ENCODE assay signal across 22 mouse cellular contexts in the genomic region with DNA sequence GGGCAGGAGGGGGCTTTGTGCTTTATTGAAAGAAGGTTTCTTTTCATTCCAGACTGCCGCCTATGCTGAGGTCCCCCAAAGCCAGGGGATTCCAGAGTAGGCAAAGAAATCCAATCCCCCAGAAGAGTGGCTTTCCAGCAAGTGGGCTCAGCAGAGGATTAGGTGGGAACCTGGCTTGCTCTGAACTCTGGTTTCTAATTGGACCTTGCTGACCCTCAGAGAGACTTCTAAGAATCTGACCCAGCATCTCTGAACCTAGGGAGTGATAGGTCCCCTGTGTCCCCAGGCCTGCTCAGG. TPM values are rescaled to one million over a fixed set of nuclear protein-coding genes. Genes with fewer than 3 reads are reported as not detected.
A peak's percentile ranks its signal among the peaks of the same experiment; 100 is the strongest.
DNase-seq lines count a peak whose midpoint lies in the region; ATAC-seq and TF ChIP-seq lines count a peak whose summit lies in the region.
"Had no signal": no experiment of that assay in that cellular context is flagged by ENCODE, and none has a peak within 500 bp of the region (broad histone marks: within the 10 kb centered on the region; RNA-seq: fewer than 3 reads in every experiment).

No protein-coding gene starts in this region.

- H3K27me3 ChIP-seq in forebrain, embryonic 10.5 days (ENCODE audit: poor library complexity, severe bottlenecking), result peaks cover 13% of the 10 kb centered on the region
- no peaks in the 10 kb centered on the region for H3K27me3 ChIP-seq in forebrain, postnatal 0 days (ENCODE audit: insufficient read depth, low read length)
- H3K27me3 ChIP-seq in forebrain, embryonic 13.5 days, result peaks cover 18% of the 10 kb centered on the region; the same call in 1 of the 2 replicates
- no peaks in the 10 kb centered on the region for H3K27me3 ChIP-seq in limb, embryonic 12.5 days
- H3K27me3 ChIP-seq in midbrain, embryonic 16.5 days (ENCODE audit: control insufficient read depth, insufficient read depth, low read depth, low read length), result no peaks in the 10 kb centered on the region
- H3K27me3 ChIP-seq: liver, embryonic 15.5 days had no signal

- H3K9ac ChIP-seq in forebrain, postnatal 0 days, result no peak overlapping the region
- 0 out of 2 replicates have a peak overlapping the region, but pooled peaks have one; percentile 17 for H3K9ac ChIP-seq in forebrain, embryonic 13.5 days
- no peak overlapping the region for H3K9ac ChIP-seq in limb, embryonic 12.5 days (replicated peaks)
- no peak overlapping the region for H3K9ac ChIP-seq in midbrain, embryonic 16.5 days (ENCODE audit: low read depth, low read length)
- H3K9ac ChIP-seq: liver, embryonic 15.5 days had no signal

- WGBS in forebrain, embryonic 10.5 days, result 3% methylated on average over 1 of the region's 1 CpGs
- WGBS in forebrain, postnatal 0 days, result 25% methylated on average over 1 of the region's 1 CpGs
- 0% methylated on average over 1 of the region's 1 CpGs for WGBS in forebrain, embryonic 13.5 days
- WGBS in limb, embryonic 12.5 days, result 13% methylated on average over 1 of the region's 1 CpGs
- 0% methylated on average over 1 of the region's 1 CpGs for WGBS in midbrain, embryonic 16.5 days

- H3K36me3 ChIP-seq in forebrain, embryonic 10.5 days (replicated peaks), result no peaks in the 10 kb centered on the region
- H3K36me3 ChIP-seq in forebrain, postnatal 0 days (ENCODE audit: insufficient read depth), result no peaks in the 10 kb centered on the region
- no peaks in the 10 kb centered on the region for H3K36me3 ChIP-seq in forebrain, embryonic 13.5 days (ENCODE audit: poor library complexity, severe bottlenecking)
- H3K36me3 ChIP-seq in limb, embryonic 12.5 days, result no peaks in the 10 kb centered on the region
- no peaks in the 10 kb centered on the region for H3K36me3 ChIP-seq in midbrain, embryonic 16.5 days (ENCODE audit: control insufficient read depth, insufficient read depth, low read length)
- H3K36me3 ChIP-seq: liver, embryonic 15.5 days had no signal

- no peak for ATAC-seq in forebrain, postnatal 0 days
- no peak; the same call in 1 of the 2 replicates for ATAC-seq in forebrain, embryonic 13.5 days
- no peak for ATAC-seq in limb, embryonic 12.5 days (ENCODE audit: insufficient number of reproducible peaks, insufficient read depth, low FRiP score, low TSS enrichment, low read depth)
- ATAC-seq in midbrain, embryonic 16.5 days, result no peak
- ATAC-seq in cerebellum, adult (ENCODE audit: insufficient number of reproducible peaks, low FRiP score, low TSS enrichment), result no peak
- ATAC-seq: intestine, embryonic 16.5 days had no signal

- peak; percentile 76 for DNase-seq in forebrain, embryonic 10.5 days (ENCODE audit: extremely low spot score, low spot score)
- no peak for DNase-seq in forebrain, postnatal 0 days
- no peak for DNase-seq in heart, postnatal 10 days
- no peak for DNase-seq in layer of hippocampus, adult 9-10 months (ENCODE audit: low spot score)
- DNase-seq: cerebellum, adult 11 months; gastrocnemius, postnatal 10 days; heart, postnatal 14 days; lung, postnatal 14 days; thymus, postnatal 4 days had no signal

- intact Hi-C loops in heart, postnatal 10 days (cut with DNase I), result loop anchor here (10.0 kb wide), 1 partner anchor 343 kb away; no protein-coding TSS in a partner anchor

- peak overlapping the region; percentile 31 for H3K4me3 ChIP-seq in forebrain, embryonic 10.5 days
- H3K4me3 ChIP-seq in forebrain, postnatal 0 days (ENCODE audit: low read depth, low read length), result no peak overlapping the region
- H3K4me3 ChIP-seq in forebrain, embryonic 13.5 days, result no peak overlapping the region
- no peak overlapping the region for H3K4me3 ChIP-seq in limb, embryonic 12.5 days (replicated peaks)
- H3K4me3 ChIP-seq in midbrain, embryonic 16.5 days (ENCODE audit: low read depth, low read length), result no peak overlapping the region
- H3K4me3 ChIP-seq: liver, embryonic 15.5 days had no signal

- peaks cover 61% of the 10 kb centered on the region for H3K4me1 ChIP-seq in forebrain, embryonic 10.5 days
- peaks cover 9% of the 10 kb centered on the region for H3K4me1 ChIP-seq in forebrain, postnatal 0 days (ENCODE audit: insufficient read depth)
- peaks cover 47% of the 10 kb centered on the region for H3K4me1 ChIP-seq in forebrain, embryonic 13.5 days
- H3K4me1 ChIP-seq in limb, embryonic 12.5 days (replicated peaks), result peaks cover 40% of the 10 kb centered on the region
- peaks cover 33% of the 10 kb centered on the region for H3K4me1 ChIP-seq in midbrain, embryonic 16.5 days (ENCODE audit: control insufficient read depth, insufficient read depth, low read length)
- H3K4me1 ChIP-seq: liver, embryonic 15.5 days had no signal

- no peak overlapping the region for H3K4me2 ChIP-seq in forebrain, postnatal 0 days (ENCODE audit: low read depth)
- H3K4me2 ChIP-seq in forebrain, embryonic 13.5 days, result peak overlapping the region; percentile 20
- no peak overlapping the region for H3K4me2 ChIP-seq in limb, embryonic 12.5 days
- 0 out of 2 replicates have a peak overlapping the region, but pooled peaks have one; percentile 10 for H3K4me2 ChIP-seq in midbrain, embryonic 16.5 days (ENCODE audit: low read length)
- H3K4me2 ChIP-seq: liver, embryonic 15.5 days had no signal

- TF ChIP-seq CTCF in forebrain, postnatal 0 days (IDR thresholded peaks at IDR 0.05; ENCODE audit: low read depth), result no peak

- H3K27ac ChIP-seq in forebrain, embryonic 10.5 days, result peak overlapping the region; percentile 91
- H3K27ac ChIP-seq in forebrain, postnatal 0 days (ENCODE audit: low read depth, low read length), result no peak overlapping the region; the same call in 1 of the 2 replicates
- H3K27ac ChIP-seq in forebrain, embryonic 13.5 days, result peak overlapping the region; percentile 73
- H3K27ac ChIP-seq in limb, embryonic 12.5 days, result peak overlapping the region; percentile 76
- H3K27ac ChIP-seq in midbrain, embryonic 16.5 days (ENCODE audit: low read length), result peak overlapping the region; percentile 78
- H3K27ac ChIP-seq: kidney, postnatal 0 days; liver, embryonic 15.5 days; stomach, postnatal 0 days had no signal

- peaks cover 8% of the 10 kb centered on the region; the same call in 1 of the 2 replicates for H3K9me3 ChIP-seq in forebrain, embryonic 10.5 days
- no peaks in the 10 kb centered on the region for H3K9me3 ChIP-seq in forebrain, postnatal 0 days (ENCODE audit: low read length)
- peaks cover 7% of the 10 kb centered on the region; the same call in 1 of the 2 replicates for H3K9me3 ChIP-seq in forebrain, embryonic 13.5 days (replicated peaks)
- 0 out of 2 replicates have a peak, but pooled peaks cover 8% of the 10 kb centered on the region for H3K9me3 ChIP-seq in limb, embryonic 12.5 days
- H3K9me3 ChIP-seq in midbrain, embryonic 16.5 days (replicated peaks; ENCODE audit: control insufficient read depth, low read length, poor library complexity, severe bottlenecking), result no peaks in the 10 kb centered on the region; the same call in 1 of the 2 replicates
- H3K9me3 ChIP-seq: liver, embryonic 15.5 days had no signal

RNA-seq across cellular contexts. Expression of gene Gm11733, which starts 8.0 kb away (rescaled TPM):
- not detected in 2 replicates for polyA plus RNA-seq in forebrain, embryonic 10.5 days (2016; fragmentation: Nextera tagmentation; extraction: Ambion mirVana)
- total RNA-seq in forebrain, postnatal 0 days (2014; rRNA removed), result 0.14 and 0.23 TPM in 2 replicates
- polyA plus RNA-seq in forebrain, postnatal 0 days (2015; fragmentation: Nextera tagmentation; extraction: Ambion mirVana), result 0.08 and 0.18 TPM in 2 replicates
- 0.08 TPM in 1 of 2 replicates, not detected in the other for polyA plus RNA-seq in forebrain, embryonic 13.5 days (2015; fragmentation: Nextera tagmentation; extraction: Ambion mirVana)
- not detected in 2 replicates for polyA plus RNA-seq in limb, embryonic 12.5 days (2016; fragmentation: Nextera tagmentation; extraction: Ambion mirVana)
- polyA plus RNA-seq in midbrain, embryonic 16.5 days (2015; fragmentation: Nextera tagmentation; extraction: Ambion mirVana), result not detected in 2 replicates
- total RNA-seq in heart, postnatal 10 days (2021), result not detected
- total RNA-seq: adrenal gland, adult 18-20 months; common myeloid progenitor, adult 5-6 weeks; gastrocnemius, postnatal 10 days; heart, postnatal 14 days; layer of hippocampus, postnatal 10 days; megakaryocyte-erythroid progenitor cell, adult 5-6 weeks had no signal
- polyA plus RNA-seq: kidney, postnatal 0 days; liver, embryonic 15.5 days; spleen, adult 2 months; stomach, postnatal 0 days had no signal

Comparison
In these comparisons a context has a peak if more than half of its experiments do, and no peak if none do; other contexts are left out.
1. H3K4me2 ChIP-seq: peak in forebrain, embryonic 13.5 days (single experiment) and midbrain, embryonic 16.5 days (single experiment); none in forebrain, postnatal 0 days (single experiment) and limb, embryonic 12.5 days (single experiment).